25 mouse cellular contexts compared by ENCODE assay signal in the genomic region with DNA sequence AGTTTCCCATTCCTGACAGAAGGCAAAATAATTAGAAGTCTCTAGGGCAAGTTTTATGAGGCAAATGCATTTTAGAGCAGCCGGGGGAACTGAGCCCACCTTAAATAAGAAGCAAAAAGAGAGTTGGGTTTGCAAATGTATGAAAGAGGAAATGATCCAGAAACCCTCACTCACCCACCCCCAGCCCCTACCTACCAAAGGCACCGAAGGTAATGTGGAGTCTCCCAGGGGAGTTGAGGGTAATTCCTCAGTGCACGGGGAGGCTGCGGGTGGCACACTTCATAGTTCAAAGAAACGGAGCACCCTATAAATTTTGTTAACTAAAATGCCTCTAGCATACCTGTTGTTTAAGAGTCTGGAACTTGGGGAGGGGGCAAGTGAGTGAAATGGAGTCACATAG. TPM values are rescaled to one million over a fixed set of nuclear protein-coding genes. Genes with fewer than 3 reads are reported as not detected.
"Had no signal": no experiment of that assay in that cellular context is flagged by ENCODE, and none has a peak within 500 bp of the region (broad histone marks: within the 10 kb centered on the region; RNA-seq: fewer than 3 reads in every experiment).

No protein-coding gene starts in this region.

- H3K9me3 ChIP-seq: liver, embryonic 12.5 days; liver, embryonic 15.5 days; lung, embryonic 15.5 days; midbrain, embryonic 13.5 days; neural tube, embryonic 13.5 days; stomach, embryonic 15.5 days had no signal

- DNase-seq: kidney, adult 11 months; kidney, adult 9 months; kidney, postnatal 25 days; layer of hippocampus, adult 9-11 months; liver; lung, adult 18-20 months; lung, postnatal 10 days; lung, postnatal 36 days; retina, postnatal 1 day; right cerebral cortex, postnatal 25 days; spleen, adult 18-20 months; thymus, postnatal 25 days had no signal

- ATAC-seq: liver, embryonic 12.5 days; midbrain, embryonic 13.5 days; midbrain, embryonic 16.5 days had no signal

- H3K36me3 ChIP-seq: liver, embryonic 12.5 days; liver, embryonic 15.5 days; lung, embryonic 15.5 days; midbrain, embryonic 13.5 days; neural tube, embryonic 13.5 days; stomach, embryonic 15.5 days had no signal

- H3K4me2 ChIP-seq: liver, embryonic 12.5 days; liver, embryonic 15.5 days; lung, embryonic 15.5 days; midbrain, embryonic 13.5 days; neural tube, embryonic 13.5 days; stomach, embryonic 15.5 days had no signal

- H3K4me1 ChIP-seq: liver, embryonic 12.5 days; liver, embryonic 15.5 days; megakaryocyte, embryonic 14.5 days; midbrain, embryonic 13.5 days; neural tube, embryonic 13.5 days had no signal

- H3K27me3 ChIP-seq: liver, embryonic 12.5 days; liver, embryonic 15.5 days; megakaryocyte, embryonic 14.5 days; midbrain, embryonic 13.5 days; neural tube, embryonic 13.5 days; stomach, embryonic 15.5 days had no signal

- H3K27ac ChIP-seq: layer of hippocampus, adult 2 months; left cerebral cortex, adult 2 months; liver, embryonic 12.5 days; liver, embryonic 15.5 days; lung, embryonic 15.5 days; midbrain, embryonic 13.5 days; neural tube, embryonic 13.5 days; stomach, embryonic 15.5 days had no signal

- H3K9ac ChIP-seq: liver, embryonic 12.5 days; liver, embryonic 15.5 days; lung, embryonic 15.5 days; midbrain, embryonic 13.5 days; neural tube, embryonic 13.5 days; stomach, embryonic 15.5 days had no signal

- H3K4me3 ChIP-seq: layer of hippocampus, adult 2 months; left cerebral cortex, adult 2 months; liver, embryonic 12.5 days; liver, embryonic 15.5 days; lung, embryonic 15.5 days; megakaryocyte, embryonic 14.5 days; midbrain, embryonic 13.5 days; myocyte; neural tube, embryonic 13.5 days; stomach, embryonic 15.5 days had no signal

RNA-seq across cellular contexts. Expression of gene Spata18, which starts 54.1 kb away (rescaled TPM):
- total RNA-seq: left cerebral cortex, adult 2 months; neutrophil, adult 5-6 weeks had no signal
- polyA plus RNA-seq: large intestine, adult 2 months; liver, embryonic 12.5 days; liver, embryonic 15.5 days; myocyte had no signal
